Mouse (Mus musculus): ENCODE measurements at regions not wholly inside any gene's neighbourhood (a gene's known extent, or its start where the extent isn't known, plus 50 kb on each side); places are given as distances from the start of the nearest gene placed in this dataset.

GRCm38 (mm10) chr17:83964454-83965211 lies 116.9 kb upstream of the Haao start:
- peaks cover under 1% of the 10 kb centered on the region; the same call in 1 of the 2 replicates for H3K4me1 ChIP-seq (ENCODE audit: control insufficient read depth, insufficient read depth)
- no peak overlapping the region for H3K4me2 ChIP-seq (ENCODE audit: low read depth, low read length)
- DNase-seq (ENCODE audit: low spot score) (no peak), ATAC-seq (ENCODE audit: insufficient read depth, low read depth) (no peak)
- H3K9ac ChIP-seq (replicated peaks; ENCODE audit: low read depth, low read length): no peak overlapping the region
- TF ChIP-seq CTCF (IDR thresholded peaks at IDR 0.05; ENCODE audit: low read depth) (no peak), EP300 (IDR thresholded peaks at IDR 0.05; ENCODE audit: low read depth) (no peak)
- no peak overlapping the region for H3K27ac ChIP-seq (ENCODE audit: low read depth)
- H3K36me3 ChIP-seq (replicated peaks; ENCODE audit: control insufficient read depth, insufficient read depth, low read length): no peaks in the 10 kb centered on the region
- H3K27me3 ChIP-seq (ENCODE audit: control insufficient read depth, insufficient read depth, low read length): no peaks in the 10 kb centered on the region
- no peak overlapping the region for H3K4me3 ChIP-seq (ENCODE audit: low read depth, low read length)
- 51% methylated on average over 13 of the region's 13 CpGs for WGBS
- no peaks in the 10 kb centered on the region; the same call in 1 of the 2 replicates for H3K9me3 ChIP-seq (replicated peaks; ENCODE audit: control insufficient read depth, low read length)

GRCm38 (mm10) chr17:83963561-83963960 lies 115.8 kb upstream of the Haao start:
- Histone ChIP-seq H3K4me1 (ENCODE audit: control insufficient read depth, insufficient read depth) (peaks cover 7% of the 10 kb centered on the region), H3K4me3 (ENCODE audit: low read depth, low read length) (no peak overlapping the region), H3K9ac (replicated peaks; ENCODE audit: low read depth, low read length) (no peak overlapping the region), H3K27ac (ENCODE audit: low read depth) (no peak overlapping the region), H3K9me3 (replicated peaks; ENCODE audit: control insufficient read depth, low read length) (no peaks in the 10 kb centered on the region; the same call in 1 of the 2 replicates), H3K27me3 (ENCODE audit: control insufficient read depth, insufficient read depth, low read length) (no peaks in the 10 kb centered on the region), H3K4me2 (ENCODE audit: low read depth, low read length) (no peak overlapping the region), H3K36me3 (replicated peaks; ENCODE audit: control insufficient read depth, insufficient read depth, low read length) (no peaks in the 10 kb centered on the region)
- 90% methylated on average over 8 of the region's 8 CpGs for WGBS
- ATAC-seq (ENCODE audit: insufficient read depth, low read depth) (no peak), DNase-seq (ENCODE audit: low spot score) (no peak)
- TF ChIP-seq EP300 (IDR thresholded peaks at IDR 0.05; ENCODE audit: low read depth): no peak
- TF ChIP-seq CTCF (IDR thresholded peaks at IDR 0.05; ENCODE audit: low read depth): no peak

- no peak overlapping the region for H3K9ac ChIP-seq (replicated peaks; ENCODE audit: low read depth, low read length)
- no peaks in the 10 kb centered on the region; the same call in 1 of the 2 replicates for H3K9me3 ChIP-seq (replicated peaks; ENCODE audit: control insufficient read depth, low read length)
- TF ChIP-seq CTCF (IDR thresholded peaks at IDR 0.05; ENCODE audit: low read depth) (no peak), EP300 (IDR thresholded peaks at IDR 0.05; ENCODE audit: low read depth) (no peak)
- H3K4me1 ChIP-seq (ENCODE audit: control insufficient read depth, insufficient read depth): peaks cover 7% of the 10 kb centered on the region
- no peak overlapping the region for H3K4me3 ChIP-seq (ENCODE audit: low read depth, low read length)
- H3K4me2 ChIP-seq (ENCODE audit: low read depth, low read length): no peak overlapping the region
- DNase-seq (ENCODE audit: low spot score): no peak
- 57% methylated on average over 4 of the region's 4 CpGs for WGBS
- no peaks in the 10 kb centered on the region for H3K36me3 ChIP-seq (replicated peaks; ENCODE audit: control insufficient read depth, insufficient read depth, low read length)
- no peak for ATAC-seq (ENCODE audit: insufficient read depth, low read depth)
- H3K27ac ChIP-seq (ENCODE audit: low read depth): no peak overlapping the region
- H3K27me3 ChIP-seq (ENCODE audit: control insufficient read depth, insufficient read depth, low read length): no peaks in the 10 kb centered on the region
These were observed 115.1 kb upstream of the Haao start for GRCm38 (mm10) chr17:83962841-83963240.

- H3K4me1 ChIP-seq (ENCODE audit: control insufficient read depth, insufficient read depth): peaks cover 7% of the 10 kb centered on the region
- no peak for ATAC-seq (ENCODE audit: insufficient read depth, low read depth)
These were observed 114.4 kb upstream of the Haao start for GRCm38 (mm10) chr17:83962126-83962525.

GRCm38 (mm10) chr17:83960821-83961220 lies 113.1 kb upstream of the Haao start:
- Histone ChIP-seq H3K9me3 (replicated peaks; ENCODE audit: control insufficient read depth, low read length) (no peaks in the 10 kb centered on the region; the same call in 1 of the 2 replicates), H3K27me3 (ENCODE audit: control insufficient read depth, insufficient read depth, low read length) (no peaks in the 10 kb centered on the region), H3K9ac (replicated peaks; ENCODE audit: low read depth, low read length) (no peak overlapping the region), H3K4me1 (ENCODE audit: control insufficient read depth, insufficient read depth) (peaks cover 12% of the 10 kb centered on the region), H3K4me3 (ENCODE audit: low read depth, low read length) (no peak overlapping the region), H3K27ac (ENCODE audit: low read depth) (0 out of 2 replicates have a peak overlapping the region, but pooled peaks have one; percentile 7), H3K4me2 (ENCODE audit: low read depth, low read length) (no peak overlapping the region), H3K36me3 (replicated peaks; ENCODE audit: control insufficient read depth, insufficient read depth, low read length) (no peaks in the 10 kb centered on the region)
- no peak for DNase-seq (ENCODE audit: low spot score)
- 70% methylated on average over 7 of the region's 7 CpGs for WGBS
- no peak for ATAC-seq (ENCODE audit: insufficient read depth, low read depth)
- TF ChIP-seq EP300 (IDR thresholded peaks at IDR 0.05; ENCODE audit: low read depth) (no peak), CTCF (IDR thresholded peaks at IDR 0.05; ENCODE audit: low read depth) (no peak)

More at GRCm38 (mm10) chr17:83962126-83962525, 114.4 kb upstream of the Haao start:
- no peak overlapping the region for H3K9ac ChIP-seq (replicated peaks; ENCODE audit: low read depth, low read length)
- H3K9me3 ChIP-seq (replicated peaks; ENCODE audit: control insufficient read depth, low read length): no peaks in the 10 kb centered on the region; the same call in 1 of the 2 replicates
- H3K27ac ChIP-seq (ENCODE audit: low read depth): no peak overlapping the region
- TF ChIP-seq EP300 (IDR thresholded peaks at IDR 0.05; ENCODE audit: low read depth): no peak
- no peak for TF ChIP-seq CTCF (IDR thresholded peaks at IDR 0.05; ENCODE audit: low read depth)
- H3K4me2 ChIP-seq (ENCODE audit: low read depth, low read length): no peak overlapping the region
- 93% methylated on average over 6 of the region's 6 CpGs for WGBS
- no peaks in the 10 kb centered on the region for H3K27me3 ChIP-seq (ENCODE audit: control insufficient read depth, insufficient read depth, low read length)
- no peak for DNase-seq (ENCODE audit: low spot score)
- H3K4me3 ChIP-seq (ENCODE audit: low read depth, low read length): no peak overlapping the region
- H3K36me3 ChIP-seq (replicated peaks; ENCODE audit: control insufficient read depth, insufficient read depth, low read length): no peaks in the 10 kb centered on the region
